Mouse (Mus musculus): ENCODE measurements around the gene Chst12. TPM values are rescaled to one million over a fixed set of nuclear protein-coding genes. Genes with fewer than 3 reads are reported as not detected.
"Not testable (repeated sequence)": the region's sequence is repeated elsewhere in the genome, so short reads cannot be mapped to it uniquely, and the experiment has no call there.

Gene Chst12
- polyA plus RNA-seq, 1 experiment from 2014 or later, result 19.1 TPM

DNA sequence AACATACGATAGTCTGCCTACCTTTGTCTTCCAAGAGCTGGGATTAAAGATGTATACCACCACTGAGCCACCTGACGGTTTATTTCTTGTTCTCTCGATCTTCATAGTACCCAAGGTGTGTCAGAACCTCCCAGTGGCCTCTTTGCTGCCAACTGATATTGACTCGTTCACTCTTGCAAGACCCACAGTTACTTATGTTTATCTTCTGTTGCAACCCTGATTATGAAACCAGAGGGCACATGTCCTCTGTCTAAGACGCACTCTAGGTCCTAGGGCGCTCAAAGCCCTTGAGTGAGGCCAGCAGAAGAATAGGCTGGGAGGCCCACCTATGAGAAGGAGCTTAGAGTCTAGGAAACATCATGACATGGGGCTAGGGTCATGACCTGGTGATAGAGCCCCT lies 4.6 kb upstream of the Chst12 start:
- Histone ChIP-seq H3K27me3 (replicated peaks; ENCODE audit: control insufficient read depth, insufficient read depth, low read length) (no peaks in the 10 kb centered on the region), H3K9ac (ENCODE audit: low read depth, low read length) (no peak overlapping the region), H3K36me3 (ENCODE audit: control insufficient read depth, insufficient read depth, low read length) (no peaks in the 10 kb centered on the region), H3K9me3 (ENCODE audit: control insufficient read depth, low read length) (no peaks in the 10 kb centered on the region), H3K27ac (ENCODE audit: low read depth, low read length) (no peak overlapping the region), H3K4me3 (ENCODE audit: low read depth, low read length) (no peak overlapping the region), H3K4me1 (replicated peaks; ENCODE audit: control insufficient read depth, insufficient read depth, low read length) (peaks cover 35% of the 10 kb centered on the region), H3K4me2 (no peak overlapping the region)
- ATAC-seq (replicated peaks; ENCODE audit: low FRiP score) (no peak), DNase-seq (ENCODE audit: low spot score) (no peak)
- WGBS, result 62% methylated on average over 6 of the region's 6 CpGs

- Histone ChIP-seq H3K4me2 (peak overlapping the region; percentile 71), H3K9me3 (ENCODE audit: control insufficient read depth, low read length) (no peaks in the 10 kb centered on the region), H3K4me3 (ENCODE audit: low read depth, low read length) (peak overlapping the region; percentile 30), H3K9ac (ENCODE audit: low read depth, low read length) (peak overlapping the region; percentile 60), H3K4me1 (replicated peaks; ENCODE audit: control insufficient read depth, insufficient read depth, low read length) (peaks cover 49% of the 10 kb centered on the region), H3K27ac (ENCODE audit: low read depth, low read length) (peak overlapping the region; percentile 58), H3K27me3 (replicated peaks; ENCODE audit: control insufficient read depth, insufficient read depth, low read length) (no peaks in the 10 kb centered on the region), H3K36me3 (ENCODE audit: control insufficient read depth, insufficient read depth, low read length) (no peaks in the 10 kb centered on the region)
- DNase-seq (ENCODE audit: low spot score), result peak; percentile 65
- WGBS, result 20% methylated on average over 14 of the region's 14 CpGs
- peak; percentile 16 for ATAC-seq (replicated peaks; ENCODE audit: low FRiP score)
Measured at GRCm38 (mm10) chr5:140501982-140502836, 3.1 kb upstream of the Chst12 start.

- ATAC-seq (replicated peaks; ENCODE audit: low FRiP score), result peak; percentile 22
- Histone ChIP-seq H3K27ac (ENCODE audit: low read depth, low read length) (peak overlapping the region; percentile 58; the same call in 1 of the 2 replicates), H3K4me1 (replicated peaks; ENCODE audit: control insufficient read depth, insufficient read depth, low read length) (peaks cover 56% of the 10 kb centered on the region)
Measured at GRCm38 (mm10) chr5:140502925-140503324, 2.4 kb upstream of the Chst12 start.

DNA sequence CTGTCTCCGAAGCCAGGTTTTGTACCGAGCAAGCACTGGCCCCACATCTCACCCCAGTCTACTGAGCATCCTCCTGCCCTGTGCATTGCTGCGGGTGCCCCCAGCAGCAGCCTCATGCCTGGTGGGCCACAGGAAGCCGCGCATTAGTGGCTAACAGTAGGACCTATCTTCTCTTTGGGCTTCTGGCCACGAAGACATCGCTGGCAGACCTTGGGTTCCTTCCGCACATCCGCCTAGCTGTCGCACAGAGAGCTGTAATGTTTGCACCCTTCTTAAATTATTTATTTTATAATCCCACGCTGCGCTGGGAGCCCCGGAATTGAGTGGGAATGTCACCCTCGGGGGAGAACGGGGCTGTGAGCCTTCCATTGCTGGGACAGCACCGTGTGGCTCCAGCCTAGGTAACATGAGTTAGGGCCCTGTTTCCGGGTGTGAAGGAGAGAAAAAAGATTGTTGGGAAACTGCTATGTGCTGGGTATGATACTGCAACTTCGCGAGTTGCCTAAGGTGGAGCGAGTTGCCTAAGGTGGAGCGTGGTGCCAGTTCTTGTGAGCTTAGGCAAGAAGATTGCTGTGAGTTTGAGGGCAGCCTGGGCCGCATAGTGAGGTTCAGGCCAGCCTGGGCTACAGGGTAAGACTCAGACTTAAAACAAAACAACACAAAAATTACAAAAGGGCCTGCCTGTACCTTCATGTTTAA lies 895 bp downstream of the Chst12 start:
- DNase-seq (ENCODE audit: low spot score) (no peak), ATAC-seq (replicated peaks; ENCODE audit: low FRiP score) (no peak)
- Histone ChIP-seq H3K36me3 (ENCODE audit: control insufficient read depth, insufficient read depth, low read length) (no peaks in the 10 kb centered on the region), H3K9me3 (ENCODE audit: control insufficient read depth, low read length) (no peaks in the 10 kb centered on the region), H3K27me3 (replicated peaks; ENCODE audit: control insufficient read depth, insufficient read depth, low read length) (no peaks in the 10 kb centered on the region), H3K4me1 (replicated peaks; ENCODE audit: control insufficient read depth, insufficient read depth, low read length) (peaks cover 67% of the 10 kb centered on the region), H3K4me2 (peak overlapping the region; percentile 77), H3K9ac (ENCODE audit: low read depth, low read length) (peak overlapping the region; percentile 79), H3K4me3 (ENCODE audit: low read depth, low read length) (peak overlapping the region; percentile 61), H3K27ac (ENCODE audit: low read depth, low read length) (peak overlapping the region; percentile 38)
- WGBS, result 35% methylated on average over 22 of the region's 22 CpGs

More at GRCm38 (mm10) chr5:140502925-140503324, 2.4 kb upstream of the Chst12 start:
- H3K9me3 ChIP-seq (ENCODE audit: control insufficient read depth, low read length); H3K36me3 ChIP-seq (ENCODE audit: control insufficient read depth, insufficient read depth, low read length); H3K27me3 ChIP-seq (replicated peaks; ENCODE audit: control insufficient read depth, insufficient read depth, low read length): not testable (repeated sequence)
- WGBS, result 3% methylated on average over 12 of the region's 12 CpGs
- H3K4me2 ChIP-seq, result peak overlapping the region; percentile 71
- DNase-seq (ENCODE audit: low spot score), result peak; percentile 71
- peak overlapping the region; percentile 30 for H3K4me3 ChIP-seq (ENCODE audit: low read depth, low read length)
- peak overlapping the region; percentile 60 for H3K9ac ChIP-seq (ENCODE audit: low read depth, low read length)

DNA sequence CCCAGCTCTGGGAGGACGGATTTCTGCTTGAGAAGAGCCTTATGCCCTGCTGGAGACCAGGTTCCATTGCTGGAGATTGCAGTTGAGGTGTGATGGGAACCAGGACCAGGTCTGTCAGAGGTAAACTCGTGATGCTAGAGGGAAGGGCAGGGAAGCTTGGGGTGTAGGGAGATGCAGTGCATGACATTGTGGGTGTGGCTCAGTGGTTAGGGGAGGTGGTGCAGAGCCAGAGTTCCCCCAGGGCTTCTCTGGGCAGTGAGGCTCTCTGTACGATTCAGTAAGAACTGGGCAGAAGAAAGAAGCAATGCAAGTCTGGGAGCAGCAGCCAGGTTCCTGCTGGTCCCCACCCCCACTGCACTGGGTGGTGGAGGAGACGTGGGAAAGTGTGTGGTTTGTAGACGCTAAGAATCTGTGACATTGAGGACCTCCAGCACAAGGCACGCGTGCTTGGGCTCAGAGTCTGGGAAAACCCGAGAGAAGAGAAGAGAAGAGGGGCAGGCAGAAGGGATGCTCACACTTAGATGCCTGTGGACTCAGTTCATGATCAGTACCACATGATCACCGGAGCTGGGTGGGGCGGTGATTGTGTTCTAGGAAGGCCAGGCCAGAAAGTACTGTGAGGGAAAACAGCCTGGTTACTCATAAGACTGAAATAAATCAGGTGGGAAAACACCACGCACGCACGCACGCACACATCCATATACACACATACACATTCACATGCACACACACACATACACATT lies 2.3 kb downstream of the Chst12 start:
- DNase-seq (ENCODE audit: low spot score) (no peak), ATAC-seq (replicated peaks; ENCODE audit: low FRiP score) (no peak)
- no peak overlapping the region for H3K4me3 ChIP-seq (ENCODE audit: low read depth, low read length)
- H3K9me3 ChIP-seq (ENCODE audit: control insufficient read depth, low read length), result no peaks in the 10 kb centered on the region
- H3K27ac ChIP-seq (ENCODE audit: low read depth, low read length), result peak overlapping the region; percentile 22
- 0 out of 2 replicates have a peak overlapping the region, but pooled peaks have one; percentile 10 for H3K9ac ChIP-seq (ENCODE audit: low read depth, low read length)
- peaks cover 53% of the 10 kb centered on the region for H3K4me1 ChIP-seq (replicated peaks; ENCODE audit: control insufficient read depth, insufficient read depth, low read length)
- H3K4me2 ChIP-seq, result peak overlapping the region; percentile 77
- 70% methylated on average over 14 of the region's 14 CpGs for WGBS
- no peaks in the 10 kb centered on the region for H3K36me3 ChIP-seq (ENCODE audit: control insufficient read depth, insufficient read depth, low read length)
- no peaks in the 10 kb centered on the region for H3K27me3 ChIP-seq (replicated peaks; ENCODE audit: control insufficient read depth, insufficient read depth, low read length)

DNA sequence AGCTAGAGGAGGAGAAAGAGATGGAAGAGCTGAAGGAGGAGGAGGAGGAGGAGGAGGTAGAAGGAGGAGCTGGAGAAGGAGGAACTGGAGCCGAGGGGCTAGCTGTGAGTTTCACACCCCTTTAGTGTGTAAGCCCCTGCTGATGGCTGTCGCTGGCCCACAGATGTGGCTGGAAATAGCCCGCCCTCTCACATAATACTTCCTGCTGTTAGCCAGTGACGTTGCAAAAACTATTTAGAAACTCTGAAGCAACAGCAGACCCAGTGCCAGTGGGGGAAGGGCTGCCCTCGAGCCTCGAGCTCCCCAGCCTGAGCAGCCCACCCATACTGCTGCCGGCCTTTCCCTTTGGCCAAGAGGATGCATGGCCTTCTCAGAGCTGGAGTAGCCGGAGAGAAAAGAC lies 3.3 kb downstream of the Chst12 start:
- Histone ChIP-seq H3K4me2 (peak overlapping the region; percentile 27), H3K9me3 (ENCODE audit: control insufficient read depth, low read length) (no peaks in the 10 kb centered on the region), H3K36me3 (ENCODE audit: control insufficient read depth, insufficient read depth, low read length) (no peaks in the 10 kb centered on the region), H3K27me3 (replicated peaks; ENCODE audit: control insufficient read depth, insufficient read depth, low read length) (no peaks in the 10 kb centered on the region), H3K4me3 (ENCODE audit: low read depth, low read length) (no peak overlapping the region), H3K4me1 (replicated peaks; ENCODE audit: control insufficient read depth, insufficient read depth, low read length) (peaks cover 46% of the 10 kb centered on the region), H3K27ac (ENCODE audit: low read depth, low read length) (peak overlapping the region; percentile 55; the same call in 1 of the 2 replicates), H3K9ac (ENCODE audit: low read depth, low read length) (peak overlapping the region; percentile 12; the same call in 1 of the 2 replicates)
- ATAC-seq (replicated peaks; ENCODE audit: low FRiP score), result no peak
- WGBS, result 24% methylated on average over 8 of the region's 8 CpGs
- no peak for DNase-seq (ENCODE audit: low spot score)

DNA sequence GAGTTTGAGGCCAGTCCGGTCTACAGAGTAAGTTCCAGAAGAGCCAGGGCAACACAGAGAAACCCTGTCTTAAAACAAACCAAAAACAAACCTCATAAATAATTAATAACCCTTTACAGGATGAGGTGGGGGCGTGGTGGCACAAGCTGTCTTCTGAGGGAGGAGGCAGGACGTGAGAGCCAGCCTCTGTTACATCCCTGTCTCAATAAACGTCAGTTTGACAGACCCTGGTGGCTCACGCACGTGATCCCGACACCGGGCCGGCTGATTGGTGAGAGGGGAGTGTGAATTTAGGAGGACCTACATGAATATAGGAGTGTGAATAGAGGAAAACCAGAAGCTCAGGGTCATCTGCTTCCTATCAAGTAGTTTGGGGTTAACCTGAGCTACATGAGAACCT lies 3.9 kb downstream of the Chst12 start:
- ATAC-seq (replicated peaks; ENCODE audit: low FRiP score) (no peak), DNase-seq (ENCODE audit: low spot score) (no peak)
- Histone ChIP-seq H3K4me3 (ENCODE audit: low read depth, low read length) (no peak overlapping the region), H3K27me3 (replicated peaks; ENCODE audit: control insufficient read depth, insufficient read depth, low read length) (no peaks in the 10 kb centered on the region), H3K9me3 (ENCODE audit: control insufficient read depth, low read length) (no peaks in the 10 kb centered on the region), H3K4me1 (replicated peaks; ENCODE audit: control insufficient read depth, insufficient read depth, low read length) (peaks cover 52% of the 10 kb centered on the region), H3K36me3 (ENCODE audit: control insufficient read depth, insufficient read depth, low read length) (no peaks in the 10 kb centered on the region), H3K9ac (ENCODE audit: low read depth, low read length) (peak overlapping the region; percentile 1; the same call in 1 of the 2 replicates), H3K4me2 (peak overlapping the region; percentile 27), H3K27ac (ENCODE audit: low read depth, low read length) (peak overlapping the region; percentile 55; the same call in 1 of the 2 replicates)
- WGBS, result 46% methylated on average over 9 of the region's 9 CpGs

All from liver, embryonic 11.5 days (tissue).